Mouse (Mus musculus) B cell, adult 2 months (primary cell): ENCODE measurements around the gene Ing5.
"Not testable (repeated sequence)": the region's sequence is repeated elsewhere in the genome, so short reads cannot be mapped to it uniquely, and the experiment has no call there.

Experiments used
- DNase-seq, 2 experiments: peaks; one replicate each; pipeline ENCODE4 v3.0.0; 2022

Gene Ing5

DNA sequence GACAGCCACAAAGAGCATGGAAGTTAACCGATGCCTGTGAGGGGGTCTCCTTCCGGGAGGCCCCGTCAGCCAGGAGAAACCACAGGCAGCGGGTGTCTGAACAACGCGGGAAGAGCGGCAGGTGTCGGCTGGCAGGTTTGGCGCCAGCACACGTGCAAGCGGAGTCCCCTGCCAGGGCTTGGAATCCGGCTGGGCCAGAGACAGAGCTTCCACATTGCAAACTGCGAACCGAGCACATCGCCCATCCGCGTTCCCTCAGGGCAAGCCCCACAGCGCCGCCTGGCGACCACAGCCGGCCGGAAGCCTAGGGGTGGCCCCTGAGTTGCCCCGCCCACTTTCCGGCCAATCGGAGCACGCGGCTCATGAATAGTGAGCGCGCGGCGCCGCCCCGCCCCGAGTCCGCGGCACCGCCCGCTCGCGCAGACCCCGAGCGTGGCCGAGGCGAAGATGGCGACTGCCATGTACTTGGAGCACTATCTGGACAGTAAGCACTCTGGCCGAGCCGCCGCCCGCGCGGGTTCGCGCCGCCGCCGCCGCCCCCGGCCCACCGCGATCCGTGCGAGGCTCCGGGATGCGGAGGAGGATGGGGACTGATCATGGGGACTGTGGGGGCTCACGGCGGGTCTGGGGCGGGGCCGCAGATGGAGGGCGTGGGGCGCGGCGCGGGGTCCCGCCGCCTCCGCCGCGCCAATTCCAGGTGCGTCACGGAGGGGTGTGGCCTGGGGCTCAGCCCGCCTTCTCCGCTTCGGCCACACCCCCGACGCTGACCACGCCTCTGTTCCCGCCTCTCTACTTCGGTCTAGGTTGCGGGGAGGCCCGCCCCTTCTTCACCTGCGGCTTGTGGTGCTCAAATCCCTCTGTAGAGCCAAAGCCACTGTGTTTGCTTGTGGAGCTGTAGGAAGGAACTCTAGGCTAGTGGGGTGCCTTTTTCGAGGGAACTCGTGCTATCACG lies at the start of gene Ing5:
TSS of gene Ing5 (plus strand) at position 410 of the 952 bp plus-strand sequence.
- peak; percentile 100 for DNase-seq

DNA sequence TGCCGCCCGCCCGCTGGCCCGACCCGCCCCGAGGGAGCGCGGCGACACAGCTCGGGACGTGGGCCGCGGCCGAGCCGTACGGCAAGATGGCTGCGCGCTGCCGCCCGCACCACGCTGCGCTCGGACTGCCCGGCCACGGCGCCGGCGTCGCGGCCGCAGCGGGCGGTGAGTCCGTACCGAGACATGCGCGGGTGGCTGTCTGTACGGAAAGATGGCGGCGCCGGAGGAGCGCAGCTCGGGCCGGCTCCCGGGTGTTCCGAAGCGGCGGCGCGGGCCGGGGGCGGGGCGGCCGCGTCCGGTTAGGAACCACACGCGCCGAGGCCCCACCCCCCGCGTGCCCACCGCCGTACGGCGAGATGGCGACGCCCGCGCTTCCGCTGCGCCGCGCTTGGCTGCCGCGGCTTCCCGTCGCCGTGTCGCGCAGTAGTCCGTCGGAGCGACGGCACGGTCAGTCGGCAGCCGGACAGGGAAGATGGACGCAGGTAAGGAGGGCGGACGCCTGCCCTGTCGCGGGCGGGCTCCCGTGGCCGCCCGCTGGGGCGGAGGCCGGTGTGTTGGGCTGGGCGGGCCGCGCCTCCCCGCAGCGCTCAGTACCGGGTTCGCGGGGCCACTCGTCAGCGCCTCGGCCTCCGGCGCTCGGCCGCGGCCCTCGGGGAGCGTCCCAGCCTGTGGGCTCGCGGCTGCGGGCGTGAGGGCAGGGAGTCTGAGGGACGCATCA lies 49.0 kb upstream of the Ing5 start, which contains the start of gene Thap4:
TSS of gene Thap4 (minus strand) at position 292 of the 718 bp plus-strand sequence.
- DNase-seq: peak; percentile 89 to 92

DNA sequence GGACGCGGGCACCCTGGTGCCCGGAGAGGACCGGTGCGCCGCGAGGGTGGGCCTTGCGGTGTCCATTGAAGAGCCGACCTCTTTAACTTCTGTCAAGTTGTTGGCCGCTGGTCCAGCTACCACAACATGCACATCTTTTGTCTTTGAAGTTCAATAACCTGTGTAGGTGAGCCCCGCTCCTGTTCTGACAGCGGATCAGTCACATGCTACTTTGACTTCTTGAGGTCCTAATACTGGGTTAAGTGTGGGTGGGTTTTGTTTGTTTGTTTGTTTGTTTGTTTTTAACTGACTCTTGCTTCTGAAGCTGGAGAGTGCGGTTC lies 48.5 kb upstream of the Ing5 start:
- no peak for DNase-seq

- no peak for DNase-seq
These were observed 48.1 kb upstream of the Ing5 start for GRCm38 (mm10) chr1:93755618-93756017.

DNA sequence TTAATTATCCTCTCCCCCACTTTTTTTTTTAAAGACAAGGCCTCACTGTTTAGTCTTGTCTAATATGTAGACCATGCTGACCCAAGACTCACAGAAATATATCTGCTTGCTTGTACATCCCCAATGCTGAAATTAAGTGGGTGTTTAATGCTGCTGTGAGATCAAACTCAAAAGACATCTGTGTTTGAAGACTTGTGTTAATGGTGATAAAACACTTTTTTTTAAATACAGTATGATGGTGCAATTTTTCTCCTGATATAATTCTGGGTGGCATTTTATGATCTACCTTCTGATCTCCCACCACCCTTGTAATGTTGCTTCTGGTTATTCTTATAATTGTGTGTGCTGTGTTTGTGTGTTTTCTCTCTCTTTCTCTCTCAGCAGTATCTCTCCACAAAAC lies 47.6 kb upstream of the Ing5 start:
- DNase-seq: no peak

DNA sequence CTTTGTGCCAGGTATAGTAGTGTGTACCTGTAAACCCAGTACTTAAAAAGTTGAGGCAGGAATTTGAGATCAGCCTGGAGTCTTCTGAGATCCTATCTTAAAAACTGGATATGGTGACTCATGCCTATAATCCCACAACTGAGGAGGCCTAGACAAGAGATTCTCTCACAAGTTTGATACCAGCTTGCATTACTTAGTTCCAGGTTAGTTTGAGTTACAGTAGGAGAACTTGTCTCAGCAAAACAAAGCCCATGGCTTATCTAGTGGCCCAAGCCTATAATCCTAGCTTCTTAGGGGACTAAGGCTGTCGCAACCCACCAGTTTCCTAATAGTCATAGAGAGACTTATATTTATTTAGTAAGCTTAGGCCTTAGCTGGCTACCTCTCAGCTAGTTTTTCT lies 43.7 kb upstream of the Ing5 start:
- DNase-seq: no peak

DNA sequence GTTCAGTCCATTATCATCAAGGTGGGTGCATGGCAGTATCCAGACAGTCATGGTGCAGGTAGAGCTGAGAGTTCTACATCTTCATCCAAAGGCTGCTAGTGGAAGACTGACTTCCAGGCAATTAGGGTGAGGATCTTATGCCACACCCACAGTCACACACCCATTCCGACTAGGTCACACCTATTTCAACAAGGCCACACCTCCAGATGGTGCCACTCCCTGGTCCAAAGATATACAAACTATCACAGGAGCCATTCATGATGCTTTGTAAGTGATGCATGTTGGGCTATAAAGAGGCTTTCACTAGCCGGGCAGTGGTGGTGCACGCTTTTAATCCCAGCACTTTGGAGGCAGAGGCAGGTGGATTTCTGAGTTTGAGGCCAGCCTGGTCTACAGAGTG lies 40.2 kb upstream of the Ing5 start:
- DNase-seq: not testable (repeated sequence)

- DNase-seq: no peak
These were observed 38.7 kb upstream of the Ing5 start for GRCm38 (mm10) chr1:93764871-93765591.

DNA sequence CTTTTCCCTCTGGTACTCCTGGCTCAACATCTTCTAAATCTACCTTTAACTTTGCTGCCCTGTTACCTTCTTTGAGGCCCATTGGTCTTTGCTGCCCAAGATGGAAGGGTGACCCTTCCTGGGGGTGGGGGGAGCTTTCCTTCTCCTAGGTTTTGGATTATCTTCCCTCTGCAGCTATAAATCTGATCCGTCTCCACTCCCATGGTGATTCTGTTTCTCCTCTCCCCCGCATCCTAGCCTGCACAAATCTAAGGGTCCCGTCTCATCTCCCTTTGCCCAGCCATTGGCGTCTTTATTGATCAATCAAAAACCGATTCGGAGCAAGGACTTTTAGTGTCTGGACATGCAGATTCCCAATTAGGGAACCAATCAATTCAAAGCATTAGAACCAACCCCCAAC lies 36.2 kb upstream of the Ing5 start:
- DNase-seq: no peak

DNA sequence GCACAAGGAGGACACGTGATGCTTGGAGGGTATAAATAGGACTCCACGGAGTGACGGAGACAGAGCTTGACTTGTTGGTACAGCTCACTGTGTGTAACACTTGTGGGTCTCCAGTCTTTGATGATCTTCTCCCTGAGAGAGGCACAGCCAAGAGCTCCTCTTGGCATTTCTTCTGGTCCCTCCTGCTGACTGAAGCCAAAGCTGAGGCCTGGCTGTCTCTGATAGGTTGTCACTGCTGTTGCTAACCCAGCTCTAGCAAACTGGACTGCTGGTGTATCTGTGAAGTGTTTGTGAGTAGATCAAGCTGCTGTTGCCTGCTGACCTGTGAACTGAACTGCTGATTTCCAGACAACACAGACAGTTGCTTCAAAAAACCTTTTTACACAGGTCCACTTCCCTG lies 33.9 kb upstream of the Ing5 start:
- DNase-seq: no peak

- DNase-seq: no peak
These were observed 27.1 kb upstream of the Ing5 start for GRCm38 (mm10) chr1:93776686-93777085.

- DNase-seq: no peak
These were observed 16.9 kb upstream of the Ing5 start for GRCm38 (mm10) chr1:93786912-93787311.

DNA sequence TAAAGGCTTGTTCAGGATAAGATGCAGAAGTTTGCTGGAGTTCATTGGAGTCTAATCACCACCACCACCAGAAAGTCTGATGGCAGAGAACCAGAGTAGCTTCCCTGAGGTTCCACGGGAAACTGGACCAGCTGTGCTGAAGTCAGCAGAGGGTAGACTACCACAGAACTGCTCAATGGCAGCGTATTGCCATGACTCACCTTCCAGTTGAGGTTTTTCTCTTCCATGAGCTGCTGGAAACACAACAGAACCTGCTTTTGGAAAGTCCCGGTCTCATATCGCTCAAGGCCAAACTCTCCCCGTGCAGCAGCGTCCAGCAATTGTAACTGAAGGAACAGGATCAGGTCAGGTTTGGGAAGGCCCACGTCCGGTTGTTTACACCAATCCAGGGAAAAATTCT lies 9.2 kb upstream of the Ing5 start:
- DNase-seq: no peak

GRCm38 (mm10) chr1:93795886-93796285 lies 7.9 kb upstream of the Ing5 start:
- DNase-seq: no peak

DNA sequence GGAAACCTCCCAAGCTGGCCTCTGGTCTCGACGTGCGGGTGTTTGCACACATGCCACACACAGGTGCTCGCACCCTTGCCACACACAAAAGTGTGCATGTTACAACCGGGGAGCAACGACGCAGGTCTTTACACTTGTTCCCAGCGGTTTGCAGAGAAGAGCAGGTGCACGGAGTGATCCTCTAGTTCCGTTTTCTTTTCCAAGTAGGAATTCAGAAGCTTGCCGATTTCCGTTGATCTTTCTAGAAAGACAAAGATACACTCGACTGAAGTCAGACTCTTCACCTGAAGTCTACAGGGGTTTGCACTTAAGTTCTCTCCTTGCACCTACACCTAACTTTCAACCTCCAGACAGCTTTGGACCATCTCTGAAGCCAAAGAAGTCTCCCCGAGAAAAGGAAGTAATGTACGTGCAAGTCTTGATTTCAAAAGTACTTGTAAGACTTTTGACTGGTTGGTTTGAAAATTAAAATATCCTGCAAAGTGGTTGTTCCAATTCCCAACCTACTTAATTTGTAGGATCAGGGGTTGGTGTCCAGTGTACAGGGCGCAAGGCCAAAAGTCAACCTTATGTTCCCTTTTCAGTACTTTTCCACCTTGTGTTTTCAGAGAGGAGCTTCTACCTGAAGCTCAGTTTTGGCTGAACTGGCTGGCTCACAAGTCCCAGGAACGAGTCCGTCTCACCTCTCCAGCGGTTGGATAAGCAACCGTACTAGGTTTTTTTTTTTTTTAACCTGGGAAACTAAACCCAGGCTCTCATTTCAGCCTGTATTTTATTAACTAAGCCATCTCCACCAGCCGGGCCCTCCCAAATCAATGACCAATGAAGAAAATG lies 2.9 kb upstream of the Ing5 start:
- peak in 1 of 2 experiments; percentile 9 for DNase-seq

DNA sequence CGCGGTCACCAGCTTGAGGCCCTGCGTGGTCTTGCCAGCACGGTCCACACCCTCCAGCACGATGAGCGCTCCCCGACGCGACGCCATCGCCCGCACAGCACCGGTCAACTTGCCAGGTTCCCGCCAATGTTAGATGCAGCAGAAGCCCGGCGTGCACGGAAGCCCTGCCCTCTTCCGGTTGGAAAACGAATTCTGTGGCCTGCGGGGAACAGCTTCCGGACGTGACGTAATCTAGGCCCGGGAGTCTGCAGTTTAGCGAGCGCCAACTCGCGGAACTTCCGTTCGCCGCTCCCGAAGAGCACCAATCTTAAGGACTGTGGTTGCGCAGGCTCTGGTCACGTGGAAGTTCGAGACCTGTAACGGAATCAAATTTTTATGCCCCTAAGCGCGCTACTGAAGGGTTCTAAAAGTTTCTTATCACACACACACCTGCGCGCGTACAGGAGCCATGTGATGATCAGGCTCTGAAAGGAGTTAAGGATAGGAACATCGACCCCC lies 2.0 kb upstream of the Ing5 start, which contains the start of gene Dtymk:
TSS of gene Dtymk (minus strand) at position 194 of the 498 bp plus-strand sequence.
- peak; percentile 87 for DNase-seq

DNA sequence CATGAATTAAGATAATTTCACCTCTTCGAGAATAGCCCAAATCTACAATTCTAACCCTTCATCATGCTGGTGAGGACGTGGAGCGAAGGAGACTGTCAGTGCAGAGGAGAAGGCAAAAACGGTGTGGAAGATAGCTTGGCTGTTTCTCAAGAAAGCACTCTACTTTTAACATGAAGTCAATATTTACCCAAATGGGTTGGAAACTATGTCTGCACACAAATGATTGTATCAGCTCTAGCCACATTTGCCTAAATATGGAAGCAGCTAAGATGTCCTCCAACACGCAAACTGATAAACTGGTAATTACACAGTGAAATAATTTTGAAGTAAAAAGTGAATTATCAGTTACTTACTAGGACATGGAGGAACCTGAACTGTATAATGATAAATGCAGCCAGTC lies 994 bp upstream of the Ing5 start:
- DNase-seq: no peak

DNA sequence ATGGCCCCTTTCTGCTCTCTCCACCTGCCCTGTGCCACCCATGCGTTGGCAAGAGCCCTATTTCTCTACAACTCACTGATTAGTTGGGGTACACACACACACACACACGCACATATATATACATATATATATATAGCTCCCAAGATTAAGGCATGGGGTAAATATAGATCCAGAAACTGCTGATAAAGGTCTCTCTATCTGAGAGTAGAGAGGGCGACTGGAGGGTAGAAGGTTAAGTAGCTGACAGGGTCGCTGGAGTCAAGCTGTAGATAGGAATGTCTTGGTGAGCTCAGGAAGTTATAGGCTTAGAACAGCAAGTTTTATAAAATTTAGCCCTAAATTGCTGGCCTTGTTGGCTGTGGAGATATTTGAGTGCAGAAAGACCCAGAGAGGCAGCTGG lies 1.1 kb downstream of the Ing5 start:
- no peak for DNase-seq

DNA sequence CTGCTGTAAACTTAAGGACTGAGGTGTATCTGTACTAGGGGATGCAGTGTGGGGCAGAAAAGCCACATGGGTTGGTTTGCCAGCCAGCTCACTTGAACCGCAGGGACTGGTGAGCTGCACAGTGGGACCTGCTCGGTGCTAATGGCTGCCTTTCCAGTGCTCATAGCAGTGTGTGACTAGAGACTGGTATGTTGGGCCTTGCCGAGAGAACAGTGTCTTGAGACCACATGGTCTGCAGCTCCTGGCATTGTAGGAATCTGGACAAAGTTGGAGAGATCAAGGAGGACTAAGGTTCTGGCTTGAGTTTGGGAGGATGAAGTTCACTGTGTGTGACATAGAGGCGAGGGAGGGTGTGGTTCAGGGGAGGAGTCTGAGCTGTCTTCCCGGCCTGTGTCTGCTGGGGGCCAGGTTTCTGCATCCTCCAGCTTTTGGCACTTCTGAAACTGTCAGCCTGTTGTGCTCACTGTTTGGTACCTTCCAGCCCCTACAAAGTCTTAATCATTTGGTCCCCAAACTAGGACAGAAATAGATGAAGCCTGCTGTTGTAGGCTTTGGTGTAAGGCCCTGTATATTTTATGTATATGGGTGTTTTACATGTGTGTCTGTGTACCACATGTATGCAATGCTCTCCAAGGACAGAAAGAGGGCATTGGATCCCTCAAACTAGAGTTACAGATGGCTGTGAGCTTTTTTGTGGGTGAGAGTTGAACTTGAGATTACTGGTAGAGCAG lies 1.6 kb downstream of the Ing5 start:
- DNase-seq: no peak

DNA sequence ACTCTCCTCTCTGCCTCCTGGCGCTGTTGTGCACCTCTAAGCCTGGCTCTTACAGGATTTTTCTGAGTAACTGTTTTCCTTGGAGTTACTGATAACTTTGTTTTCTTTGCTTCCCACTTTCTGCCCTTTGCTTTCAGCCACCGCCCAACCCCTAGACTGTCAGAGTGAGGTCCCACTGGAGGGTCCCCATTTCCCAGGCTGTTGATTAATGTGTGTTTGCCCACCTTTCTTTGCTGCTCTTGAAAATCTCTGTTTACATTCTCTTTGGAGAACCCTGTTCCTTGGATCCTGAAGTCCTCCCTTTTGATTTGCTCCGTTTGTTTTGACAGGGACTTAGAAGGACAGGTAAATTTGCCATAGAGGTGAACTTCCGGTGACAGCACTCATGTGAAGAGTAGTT lies 5.1 kb downstream of the Ing5 start:
- no peak for DNase-seq

DNA sequence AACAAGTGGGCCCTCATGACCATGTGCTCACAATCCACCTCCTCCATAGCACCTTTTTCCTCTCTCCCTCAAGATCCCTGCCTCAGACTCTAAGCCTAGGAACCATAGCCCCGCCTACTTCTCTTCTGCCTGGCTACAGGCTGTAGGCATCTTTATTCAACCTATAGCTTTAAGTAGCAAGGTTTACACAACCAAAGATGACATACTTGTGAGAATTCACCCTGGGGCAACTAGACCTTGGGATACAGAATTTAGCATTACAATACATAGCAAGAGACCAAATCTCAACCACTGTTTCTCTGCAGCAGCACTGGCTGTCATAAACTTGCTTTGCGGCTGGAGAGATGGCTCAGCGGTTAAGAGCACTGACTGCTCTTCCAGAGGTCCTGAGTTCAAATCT lies 6.2 kb downstream of the Ing5 start:
- DNase-seq: no peak
